Mouse (Mus musculus) heart, postnatal 0 days (tissue): ENCODE data around the gene Psmc3ip.

ENCODE experiments used
- CTCF ChIP-seq: IDR thresholded peaks from 2 replicates; pipeline ENCODE4 v1.5.1; 2016; ENCODE audit warnings: antibody characterized with exemption, control low read depth, low read depth
- EP300 ChIP-seq: IDR thresholded peaks from 2 replicates; pipeline ENCODE4 v1.6.1; 2016; ENCODE audit warnings: antibody characterized with exemption, low read depth

- TF ChIP-seq CTCF (no peak), EP300 (no peak)
Measured at GRCm38 (mm10) chr11:101055418-101055817, 39.8 kb downstream of the Psmc3ip start.
